Mouse (Mus musculus): ENCODE results near the gene Ankrd9.

Ankrd9 gene

DNA sequence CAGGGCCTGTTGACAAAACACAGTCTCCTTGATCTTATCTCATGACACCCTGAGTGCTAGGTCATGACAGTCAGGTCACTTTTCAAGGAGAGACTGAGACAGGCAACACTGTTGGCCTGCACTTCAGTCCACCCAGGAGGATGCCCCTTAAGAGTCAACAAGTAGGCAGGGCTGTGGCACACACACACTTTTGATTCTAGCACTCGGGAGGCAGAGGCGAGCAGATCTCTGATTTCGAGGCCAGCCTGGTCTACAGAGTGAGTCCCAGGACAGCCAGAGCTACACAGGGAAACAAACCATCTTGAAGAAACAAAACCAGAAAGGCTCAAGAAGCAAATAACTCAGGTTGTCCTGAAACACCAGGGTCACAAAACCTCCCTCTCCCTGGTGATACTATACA, 10.6 kb upstream of the Ankrd9 start:
- DNase-seq: no peak

DNA sequence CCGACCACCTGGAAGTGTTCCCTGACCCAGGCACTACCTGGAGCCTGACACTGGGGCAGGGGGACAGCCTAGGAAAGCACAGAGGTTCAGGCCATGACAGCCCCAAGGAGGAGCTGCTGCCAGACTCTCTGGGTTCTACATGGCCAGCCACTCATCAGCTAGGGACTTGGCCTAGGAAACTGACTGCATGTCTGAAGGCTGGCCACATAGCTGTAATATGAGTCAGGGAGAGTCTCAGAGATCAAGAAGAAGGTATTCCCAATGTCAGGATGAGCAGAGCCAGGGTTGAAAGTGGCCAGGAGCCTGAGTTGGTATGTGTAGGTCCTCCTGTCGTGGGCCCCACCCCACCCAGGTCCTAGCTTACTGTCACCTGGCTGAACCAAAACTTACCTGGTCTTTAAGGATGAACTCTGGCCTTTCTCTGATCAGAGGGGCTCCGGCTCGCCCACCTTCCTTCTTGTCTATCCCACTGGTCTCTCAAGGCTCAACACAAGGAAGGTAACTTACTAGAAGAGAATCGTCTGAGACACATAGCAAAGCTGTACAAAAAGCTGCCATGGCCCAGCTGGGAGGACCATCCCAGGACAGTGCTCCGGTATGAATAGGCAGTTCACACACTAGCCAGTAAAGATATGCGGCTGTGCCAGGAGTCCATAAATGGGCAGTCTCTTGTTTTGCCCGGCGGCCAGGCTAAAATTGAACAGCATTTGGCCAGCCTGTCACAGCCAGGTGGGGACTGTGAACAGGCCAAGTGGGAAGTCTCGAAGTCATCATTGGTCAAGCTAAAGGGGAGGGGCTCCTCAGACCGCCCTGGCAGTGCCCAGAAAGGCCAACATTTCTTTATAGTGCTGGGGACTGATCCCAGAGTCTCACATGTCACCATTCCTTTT, 7.9 kb upstream of the Ankrd9 start:
- DNase-seq: peak in 1 of 2 experiments; percentile 31

DNA sequence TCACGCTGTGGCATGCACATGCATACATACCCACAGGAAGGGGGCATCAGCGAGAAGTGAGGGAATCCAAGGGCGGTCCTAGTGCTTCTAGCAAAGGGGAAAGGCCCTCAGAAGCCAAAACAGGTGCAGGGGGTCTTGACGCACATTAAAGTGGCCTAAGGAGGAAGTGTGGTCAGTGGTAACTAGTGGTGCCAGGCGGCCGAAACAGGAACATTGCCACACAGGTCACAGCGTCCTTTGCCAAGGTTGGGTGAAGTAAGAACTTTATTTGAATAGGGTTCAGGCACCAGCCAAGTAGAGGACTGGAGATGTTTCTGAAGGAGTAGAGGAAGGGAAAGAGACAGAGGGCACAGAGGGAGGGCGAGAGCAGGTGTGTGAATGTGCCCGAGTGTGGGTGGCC, 6.3 kb upstream of the Ankrd9 start:
- DNase-seq: no peak

DNA sequence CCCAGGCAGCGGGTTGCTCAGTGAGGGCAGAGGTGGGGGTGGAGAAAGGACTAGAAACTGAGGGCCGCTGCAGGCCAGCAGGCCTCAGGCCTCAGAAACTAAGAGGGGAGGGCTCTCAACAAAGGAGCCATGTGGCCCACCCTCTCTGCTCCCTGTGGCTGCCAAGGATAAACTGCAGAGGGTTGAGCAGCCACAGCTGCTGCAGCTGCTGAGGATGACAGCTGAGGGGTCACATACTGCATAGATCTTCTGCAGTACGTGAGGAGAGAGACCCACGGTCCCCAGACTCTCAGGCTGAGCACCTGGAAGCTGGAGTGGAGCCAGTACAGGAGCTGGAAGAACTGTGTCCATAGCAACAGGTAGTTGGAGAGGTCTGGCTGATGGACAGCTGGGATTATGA, 5.8 kb upstream of the Ankrd9 start:
- DNase-seq: no peak

DNA sequence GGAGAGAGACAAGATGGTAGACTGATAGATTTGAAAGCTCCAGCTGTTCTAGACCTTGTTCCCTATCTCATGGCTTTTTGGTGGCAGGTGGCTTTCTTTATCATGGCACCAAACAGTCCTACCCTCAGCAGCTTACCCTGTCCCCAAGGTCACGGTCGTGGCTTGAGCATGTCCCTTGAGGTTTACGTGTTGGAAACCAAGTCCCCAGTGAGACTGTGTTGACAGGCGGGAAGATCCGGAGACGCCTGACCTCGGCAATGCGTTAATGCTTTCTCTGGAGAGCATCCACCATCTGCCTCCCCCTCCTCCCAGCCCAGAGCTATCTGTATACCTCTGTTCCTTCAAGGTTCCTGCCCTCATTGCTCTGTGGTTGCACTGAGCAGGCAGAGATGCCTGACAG, 4.9 kb upstream of the Ankrd9 start:
- no peak for DNase-seq

DNA sequence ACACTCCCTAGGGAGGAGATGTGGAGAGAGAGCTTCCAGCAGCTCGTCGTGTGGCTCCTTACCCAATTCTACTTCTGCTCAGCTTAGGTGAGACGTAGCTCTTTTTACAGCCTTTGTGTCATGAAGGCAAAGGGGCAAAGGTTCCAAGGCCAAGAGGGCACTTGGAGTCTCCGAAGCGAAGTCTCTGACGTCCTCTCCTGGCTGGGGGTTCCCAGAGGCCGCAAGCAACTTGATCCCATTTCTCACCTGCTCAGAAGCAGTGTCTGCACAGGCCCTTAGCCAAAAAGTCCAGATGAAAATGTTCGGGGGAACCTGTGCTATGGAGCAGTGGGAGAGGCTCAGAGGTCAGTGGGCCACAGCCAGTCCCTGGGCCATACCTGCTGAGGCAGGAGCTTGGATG, 4.2 kb upstream of the Ankrd9 start:
- no peak for DNase-seq

DNA sequence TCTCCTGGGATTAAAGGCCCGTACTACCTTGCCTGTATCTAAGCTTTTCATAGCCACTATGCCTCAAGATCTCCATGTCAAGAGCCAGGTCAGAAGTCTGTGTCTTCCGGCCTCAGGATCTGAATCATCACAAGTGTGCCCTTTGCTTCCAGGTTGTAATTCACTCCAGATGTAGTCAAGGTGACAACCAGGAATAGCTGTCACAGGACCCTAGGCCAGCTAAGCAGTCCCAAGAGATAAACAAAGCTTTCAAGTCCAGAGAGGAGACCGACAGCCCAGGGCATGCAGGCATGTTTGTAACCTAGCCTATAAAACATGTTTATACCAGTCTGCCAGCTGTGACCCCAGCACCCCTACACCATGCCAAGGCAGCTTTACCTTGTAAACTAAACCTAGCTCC, 2.9 kb upstream of the Ankrd9 start:
- no peak for DNase-seq

DNA sequence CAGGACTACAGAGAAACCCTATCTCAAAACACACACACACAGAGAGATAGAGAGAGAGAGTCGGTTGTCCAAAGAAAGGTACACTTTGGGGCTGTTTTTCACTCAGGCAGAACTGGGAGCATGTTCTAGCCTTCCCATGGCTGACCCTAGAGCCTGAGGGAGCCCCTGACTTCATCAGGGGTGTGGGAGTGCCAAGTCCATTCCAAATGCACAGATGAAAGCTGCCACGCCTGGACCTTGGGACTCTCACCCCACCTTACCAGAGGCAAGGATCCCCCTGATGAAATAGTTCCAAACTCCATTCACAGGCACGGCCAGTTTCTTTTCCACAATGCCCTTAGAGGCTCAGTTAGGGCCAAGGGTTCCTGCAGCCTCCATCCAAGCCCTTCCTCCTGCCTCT, 968 bp upstream of the Ankrd9 start:
- DNase-seq: no peak

DNA sequence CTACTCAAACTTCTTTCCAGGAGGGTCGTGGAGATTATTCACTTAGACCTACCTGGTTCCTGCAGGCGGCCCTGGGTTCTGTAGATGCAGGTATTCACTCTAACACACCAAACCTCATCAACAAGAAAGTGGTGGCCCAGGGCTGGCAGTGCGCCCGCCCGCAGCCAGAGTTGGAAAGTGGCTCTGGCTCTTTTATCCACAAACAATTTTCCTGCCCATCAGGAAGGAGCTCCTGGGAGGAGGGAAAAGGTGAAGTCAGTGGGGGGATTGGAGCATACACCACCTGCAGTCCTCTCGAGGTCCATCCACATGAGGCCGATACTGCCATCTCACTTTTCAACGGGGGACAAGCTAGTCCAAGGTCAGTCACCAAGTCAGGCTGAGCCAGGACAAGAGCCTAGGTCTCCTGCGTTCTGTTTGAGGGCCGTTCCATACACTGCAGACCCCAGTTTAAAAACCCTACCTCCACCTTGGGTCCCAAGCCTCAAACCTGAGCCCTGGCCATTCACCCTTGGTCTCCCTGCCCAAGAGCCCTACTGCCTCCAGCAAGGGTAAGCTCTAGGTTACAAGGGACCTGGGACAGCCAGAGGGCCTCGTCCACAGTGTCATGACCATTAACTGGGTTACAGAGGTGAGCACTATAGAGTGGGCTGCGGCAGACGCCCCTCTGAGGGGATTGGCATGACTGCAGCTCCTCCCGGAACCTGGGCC, 789 bp downstream of the Ankrd9 start:
- peak; percentile 67 to 73 for DNase-seq

DNA sequence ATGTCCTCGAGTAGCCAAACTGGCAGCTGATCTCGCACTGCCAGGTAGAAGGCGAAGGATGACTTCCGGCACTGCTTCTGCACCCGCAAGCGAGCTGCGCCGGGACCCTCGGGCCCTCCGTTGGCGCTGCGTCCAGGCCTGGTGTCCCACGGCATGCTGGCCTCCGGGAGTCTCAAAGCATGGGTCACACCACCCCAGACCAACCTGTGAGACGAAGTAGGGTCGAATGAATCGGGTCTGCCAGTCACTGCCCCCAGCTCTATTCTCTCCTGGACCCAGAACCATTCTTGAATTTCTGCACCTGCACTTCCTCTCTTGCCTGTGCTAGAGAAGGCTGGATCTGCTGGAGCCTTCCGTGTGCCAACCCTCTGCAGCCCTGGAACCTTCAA, 1.5 kb downstream of the Ankrd9 start:
- no peak for DNase-seq

DNA sequence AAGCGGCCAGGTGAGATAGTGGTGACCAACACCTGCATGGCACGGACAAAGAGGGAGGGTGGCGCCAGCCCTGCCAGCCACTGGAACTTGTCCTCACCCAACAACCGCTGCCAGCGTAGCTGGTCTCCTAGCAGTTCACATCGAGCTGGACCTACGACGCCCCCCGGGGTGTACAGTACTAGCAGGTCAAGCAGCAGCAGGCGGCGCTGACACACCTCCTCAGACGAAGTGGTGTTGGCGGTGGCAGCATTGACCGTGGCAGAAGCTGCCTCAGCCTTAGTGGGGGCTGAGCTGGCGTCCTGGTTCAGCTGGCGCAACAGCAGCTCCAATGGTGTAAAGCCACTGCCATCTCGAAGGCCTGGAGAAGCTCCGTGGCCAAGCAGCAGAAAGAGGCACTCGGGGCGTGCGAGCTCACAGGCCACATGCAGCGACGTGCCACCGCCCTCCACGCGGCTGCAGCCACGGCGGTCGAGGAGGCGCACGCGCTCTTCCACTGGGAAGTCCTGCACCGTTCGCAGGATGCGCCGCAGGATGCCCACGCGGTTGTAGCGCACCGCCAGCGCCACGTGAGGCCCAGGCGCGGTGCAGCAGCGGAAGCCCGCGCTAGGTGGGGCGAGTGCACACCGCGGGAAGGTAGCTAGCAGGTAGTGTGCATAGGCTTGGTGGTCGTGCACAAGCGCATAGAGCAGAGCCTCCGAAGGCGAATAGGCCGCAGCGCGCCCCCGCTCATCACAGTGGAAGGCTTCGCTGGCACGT, 2.1 kb downstream of the Ankrd9 start:
- peak; percentile 21 to 42 for DNase-seq

DNA sequence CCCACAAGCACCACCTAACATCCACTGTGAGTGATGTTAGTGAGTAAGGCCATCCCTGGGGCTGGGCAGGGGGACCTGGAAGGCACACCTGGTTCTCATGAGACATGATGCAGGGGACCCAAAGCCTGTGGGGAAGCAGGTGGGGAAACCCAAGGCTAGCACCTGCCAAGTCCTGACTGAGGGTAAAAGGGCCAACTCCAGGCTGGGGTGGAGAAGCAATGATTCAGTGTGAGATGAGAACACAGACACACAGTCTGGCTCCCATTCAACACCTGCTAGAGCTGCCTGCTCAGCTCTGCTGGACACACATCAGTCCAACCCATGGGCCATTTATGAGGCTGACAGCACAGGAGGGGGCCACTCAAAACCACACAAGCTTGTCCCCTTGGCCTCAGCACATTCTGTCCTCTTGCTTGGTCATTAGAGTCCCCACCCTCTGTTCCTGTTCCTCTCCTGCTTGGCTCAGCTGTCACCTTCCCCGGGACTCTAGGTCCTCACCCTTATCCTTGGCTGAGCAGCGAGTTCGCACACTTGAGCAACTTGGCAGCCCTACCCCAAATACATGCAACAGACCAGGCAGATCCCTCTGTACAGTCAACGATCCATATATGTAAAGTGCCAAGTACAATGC, 2.9 kb downstream of the Ankrd9 start:
- peak in 1 of 2 experiments; percentile 25 for DNase-seq

DNA sequence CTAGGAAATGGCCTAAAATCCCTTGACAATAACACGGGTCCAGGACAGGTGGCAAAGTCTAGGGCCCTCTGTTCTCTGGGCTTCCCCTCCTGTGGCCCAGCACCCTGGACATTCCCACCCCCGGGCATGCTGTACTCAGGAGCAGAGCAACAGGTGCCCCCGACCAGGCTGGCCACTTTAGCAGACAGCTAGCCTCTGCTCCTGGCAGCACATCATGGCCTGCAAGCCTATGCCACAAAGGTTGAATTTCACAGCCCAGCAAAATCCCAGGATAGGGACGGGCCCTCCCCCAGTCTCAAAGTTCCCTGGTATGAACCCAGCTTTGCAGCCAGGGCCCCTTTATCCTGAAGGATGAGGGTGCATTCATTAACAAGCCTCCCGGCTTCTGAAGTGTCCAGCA, 3.5 kb downstream of the Ankrd9 start:
- no peak for DNase-seq

DNA sequence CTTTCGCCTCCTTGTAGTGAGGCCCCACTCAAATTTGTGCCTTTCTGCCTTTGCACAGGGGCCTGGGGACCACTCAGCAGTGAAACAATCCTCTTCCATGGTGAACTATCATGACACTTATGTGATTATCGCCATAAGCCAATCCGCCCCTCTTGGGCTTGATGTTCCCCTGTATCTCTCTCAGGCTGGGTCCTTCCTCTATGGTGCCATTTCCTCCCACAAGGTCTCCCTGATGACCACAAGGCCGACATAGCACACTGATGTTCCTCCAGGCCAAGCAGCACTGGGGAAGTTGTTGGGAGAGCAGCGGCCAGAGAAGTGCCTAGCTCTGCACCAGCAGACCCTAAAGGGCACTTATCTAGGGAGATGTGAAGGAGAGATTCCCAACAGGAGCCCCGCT, 4.1 kb downstream of the Ankrd9 start:
- no peak for DNase-seq

DNA sequence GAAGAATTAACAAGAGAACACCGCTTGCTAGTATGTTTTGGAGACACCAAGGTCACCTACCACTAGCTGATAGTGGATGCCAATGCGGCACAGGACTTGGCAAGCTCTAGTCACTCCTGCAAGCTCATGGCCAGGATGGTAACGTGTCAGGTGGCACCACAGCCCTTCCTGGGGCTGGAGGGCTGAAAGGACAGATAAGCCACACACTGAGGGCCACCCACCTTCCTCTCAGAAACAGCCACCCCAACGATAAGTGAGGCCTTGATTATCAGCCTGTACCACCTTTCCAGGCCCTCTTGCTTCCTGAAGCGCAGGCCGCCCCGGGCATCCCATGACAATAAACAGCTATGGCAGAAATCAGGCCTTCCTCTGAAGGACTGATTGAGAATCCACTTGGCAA, 4.5 kb downstream of the Ankrd9 start:
- DNase-seq: peak; percentile 49 to 53

DNA sequence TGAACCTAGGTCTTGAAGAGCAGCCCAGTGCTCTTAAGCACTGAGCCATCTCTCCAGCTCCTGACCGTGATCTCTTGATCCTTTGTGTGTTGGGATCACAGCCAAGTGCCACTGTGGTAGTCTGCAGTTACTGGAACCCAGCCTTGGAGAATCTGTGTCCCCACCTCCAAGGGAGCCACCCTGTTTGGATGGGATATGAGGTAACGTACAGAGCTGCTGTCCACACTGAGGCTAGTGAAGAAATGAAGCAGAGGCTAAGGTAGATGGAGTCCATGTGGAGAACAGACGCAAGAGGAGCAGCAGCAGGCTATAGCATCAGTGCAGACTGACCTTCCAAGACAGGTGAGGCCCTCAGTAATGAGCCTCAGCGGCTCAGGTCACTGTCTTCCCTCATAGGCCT, 5.0 kb downstream of the Ankrd9 start:
- no peak for DNase-seq

DNA sequence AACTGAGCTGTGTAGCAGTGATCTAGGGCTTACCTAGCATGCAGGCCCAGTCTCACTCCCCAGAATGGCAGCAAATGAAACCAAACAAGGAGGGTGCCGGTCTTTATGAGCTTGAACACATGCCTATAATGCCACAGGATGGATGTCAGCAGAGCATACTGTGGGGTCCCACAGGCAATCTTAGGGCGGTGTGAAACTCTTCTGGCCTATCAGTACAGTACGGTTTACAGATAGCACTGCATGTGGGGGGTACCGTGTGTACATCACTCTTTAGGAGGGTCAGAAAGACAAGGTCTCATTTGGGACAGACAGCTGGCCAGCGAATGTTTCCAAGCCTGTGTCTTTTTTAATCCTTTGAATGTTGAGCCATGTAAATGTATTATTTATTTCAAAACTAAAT, 6.9 kb downstream of the Ankrd9 start:
- DNase-seq: no peak

DNA sequence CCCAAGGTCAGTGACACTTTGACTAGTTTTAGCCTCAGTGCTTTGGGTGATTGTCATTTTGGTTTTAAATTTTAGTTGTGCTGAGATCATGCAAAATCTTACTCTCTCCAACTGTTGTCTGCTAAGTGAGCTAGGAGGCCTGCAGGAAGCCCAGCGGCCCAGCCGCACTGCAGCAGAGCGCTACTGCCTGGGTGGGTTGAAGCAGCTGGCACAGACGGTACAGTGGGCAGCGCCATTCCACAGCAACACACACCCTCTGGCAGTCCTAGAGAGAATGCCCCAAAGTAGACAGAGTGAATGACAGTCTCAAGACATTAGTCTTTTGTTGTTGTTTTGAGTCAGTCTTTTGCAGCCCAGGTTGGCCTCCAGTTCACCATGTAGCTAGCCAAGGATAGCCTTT, 8.4 kb downstream of the Ankrd9 start:
- DNase-seq: no peak

DNA sequence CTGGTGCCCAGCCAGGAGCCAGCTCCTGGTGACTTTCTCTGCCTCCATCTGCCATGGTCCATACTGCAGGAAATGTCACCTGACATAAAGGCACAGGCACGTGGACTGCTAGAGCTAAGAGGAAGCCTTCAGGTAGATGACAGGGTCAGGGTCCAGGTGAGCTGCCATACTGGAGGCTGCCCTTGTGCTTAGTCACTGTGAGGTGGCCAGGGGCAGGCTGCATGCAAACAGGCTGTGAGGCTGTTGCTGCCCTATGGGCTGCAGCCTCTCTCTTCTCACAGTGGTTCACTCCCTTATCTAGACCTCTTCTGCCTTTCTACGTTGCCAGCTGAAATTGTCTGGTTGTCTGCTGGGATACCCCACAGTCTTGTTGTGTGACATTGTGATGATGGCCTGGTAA, 11.7 kb downstream of the Ankrd9 start:
- DNase-seq: no peak

DNA sequence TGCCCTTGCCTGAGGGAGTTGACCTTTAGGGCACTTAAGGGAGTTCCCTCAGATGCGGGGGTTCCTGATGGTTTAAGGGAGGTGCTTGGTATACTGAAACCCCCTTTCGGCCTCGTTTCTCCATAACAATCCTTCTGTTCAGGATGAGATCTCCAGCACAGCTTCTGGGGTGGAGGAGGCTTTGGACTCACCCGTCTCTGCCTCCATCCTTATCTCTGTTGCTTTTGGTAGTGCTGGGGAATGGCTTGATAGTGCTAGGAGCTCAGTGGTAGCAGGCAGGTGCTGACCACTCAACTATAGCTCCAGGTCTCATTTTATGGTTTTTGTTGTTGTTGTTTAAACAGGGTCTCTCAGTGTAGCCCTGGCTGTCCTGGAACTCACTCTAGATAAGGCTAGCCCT, 12.8 kb downstream of the Ankrd9 start:
- DNase-seq: no peak

DNA sequence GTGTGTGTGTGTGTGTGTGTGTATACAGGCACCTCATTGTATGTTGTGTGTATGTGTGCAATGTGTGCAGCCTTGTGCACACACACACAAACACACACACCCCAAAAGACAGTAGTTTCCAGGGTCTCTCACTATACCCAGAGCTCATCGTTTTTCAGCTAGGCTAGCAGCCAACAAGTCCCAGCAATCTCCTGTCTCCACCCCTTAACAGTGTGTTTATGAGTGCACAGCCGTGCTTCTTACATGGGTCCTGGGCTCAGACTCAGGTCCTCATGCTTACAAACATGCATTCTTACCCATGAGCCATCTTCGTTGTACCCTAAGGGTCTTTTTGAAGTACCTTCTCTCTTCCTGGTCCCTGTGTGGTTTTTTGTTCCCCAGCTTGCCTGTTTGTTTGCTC, 13.3 kb downstream of the Ankrd9 start:
- DNase-seq: no peak

DNA sequence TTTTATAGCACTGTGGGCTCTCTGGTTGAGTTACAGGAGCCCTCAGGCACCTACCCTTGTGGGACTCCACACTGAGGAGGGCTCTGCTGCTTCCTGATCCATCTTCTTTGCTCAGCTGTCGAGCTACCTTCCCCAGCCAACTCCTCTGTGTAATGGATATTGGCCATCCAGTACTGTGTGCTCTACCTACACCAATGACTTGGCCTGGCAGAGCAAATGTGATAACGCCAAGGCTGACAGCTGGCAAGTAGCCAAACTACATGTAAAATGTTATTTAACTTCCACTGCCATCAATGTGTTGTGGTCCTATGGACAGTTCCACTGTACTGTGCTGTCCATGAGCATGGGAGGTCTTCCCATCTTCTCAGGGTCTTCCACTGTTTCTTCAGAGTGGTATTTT, 16.9 kb downstream of the Ankrd9 start:
- no peak for DNase-seq

DNA sequence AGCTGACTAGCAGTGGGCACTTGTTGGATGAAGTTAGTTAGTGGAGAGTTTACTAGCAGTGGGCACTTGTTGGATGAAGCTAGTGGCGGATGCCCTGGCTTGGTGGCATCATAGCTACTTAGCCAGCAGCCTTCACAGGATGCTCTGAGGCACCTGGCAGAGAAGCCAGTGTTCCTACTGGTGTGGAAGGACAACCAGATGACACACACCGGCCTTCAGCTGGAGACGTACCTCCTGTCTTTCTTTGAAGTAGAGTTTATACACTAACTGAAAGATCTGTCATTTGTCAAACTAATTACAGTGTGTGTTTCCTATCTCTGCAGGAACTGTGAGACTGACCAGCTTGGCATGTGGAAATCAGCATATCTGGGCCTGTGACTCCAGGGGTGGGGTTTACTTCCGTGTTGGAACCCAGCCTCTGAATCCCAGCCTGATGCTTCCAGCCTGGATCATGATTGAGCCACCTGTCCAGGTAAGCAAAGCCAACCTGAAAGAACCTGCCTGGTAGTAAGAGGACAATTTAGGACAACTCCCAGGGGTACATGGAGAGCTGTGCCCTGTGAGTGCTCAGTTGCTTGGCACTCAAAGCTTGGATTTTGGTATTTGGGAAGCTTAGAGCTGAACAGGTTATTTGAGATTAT, 24.4 kb downstream of the Ankrd9 start:
- DNase-seq: peak; percentile 69 to 72
